Mouse (Mus musculus): ENCODE results near the gene Col6a6.
A peak's percentile ranks its signal among the peaks of the same experiment; 100 is the strongest.
"Not testable (repeated sequence)": the region's sequence is repeated elsewhere in the genome, so short reads cannot be mapped to it uniquely, and the experiment has no call there.

Col6a6 gene

DNA sequence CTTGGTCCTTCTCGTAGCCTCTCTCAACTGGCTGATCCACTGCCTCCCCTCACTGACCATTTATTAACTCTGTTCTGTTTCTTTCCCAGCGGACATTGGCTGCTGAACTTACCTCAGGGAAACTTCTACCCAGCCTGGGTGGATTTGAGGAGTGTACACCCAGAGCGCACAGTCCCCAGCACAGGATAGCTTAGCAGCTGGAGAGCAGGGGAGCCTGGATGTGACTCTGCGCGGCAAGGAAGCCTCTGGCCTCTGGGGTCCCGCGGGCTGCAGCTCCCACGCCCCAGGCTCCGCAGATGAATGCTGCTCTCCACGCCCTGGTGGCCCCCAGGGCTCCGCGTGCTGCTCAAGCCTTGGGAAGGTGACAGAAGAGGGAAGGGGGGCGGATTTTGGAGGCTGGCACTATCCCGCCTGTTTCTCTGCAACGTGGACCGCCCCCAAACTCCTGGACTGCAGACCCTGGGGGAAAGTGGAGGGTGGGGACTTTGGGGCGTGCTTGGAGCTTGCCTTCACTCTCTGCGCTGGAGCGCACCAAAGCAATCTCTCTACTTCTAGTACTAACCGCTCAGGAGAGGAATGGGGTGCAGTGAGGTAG lies at the start of gene Col6a6:
Gene Col6a6, minus strand, starts transcription at position 370 of the 595 bp plus-strand sequence.
- no peak for DNase-seq (ENCODE audit: low spot score)

DNA sequence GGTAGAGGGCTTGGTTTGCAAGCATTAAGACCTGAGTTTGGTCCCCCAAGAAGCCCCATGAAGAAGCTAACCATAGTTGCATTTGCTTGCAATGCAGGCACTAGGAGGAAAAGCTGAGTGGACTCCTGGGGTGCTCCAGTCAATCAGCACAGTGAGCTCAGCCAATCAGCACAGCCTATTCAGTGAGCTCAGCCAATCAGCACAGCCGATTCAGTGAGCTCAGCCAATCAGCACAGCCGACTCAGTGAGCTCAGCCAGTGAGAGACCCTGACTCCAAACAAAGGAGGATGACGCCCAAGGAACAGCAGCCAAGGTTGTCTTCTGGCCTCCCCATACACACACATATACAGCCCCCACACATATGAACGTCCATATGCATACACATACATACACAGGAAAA lies 48.2 kb upstream of the Col6a6 start:
- no peak for DNase-seq (ENCODE audit: low spot score)

DNA sequence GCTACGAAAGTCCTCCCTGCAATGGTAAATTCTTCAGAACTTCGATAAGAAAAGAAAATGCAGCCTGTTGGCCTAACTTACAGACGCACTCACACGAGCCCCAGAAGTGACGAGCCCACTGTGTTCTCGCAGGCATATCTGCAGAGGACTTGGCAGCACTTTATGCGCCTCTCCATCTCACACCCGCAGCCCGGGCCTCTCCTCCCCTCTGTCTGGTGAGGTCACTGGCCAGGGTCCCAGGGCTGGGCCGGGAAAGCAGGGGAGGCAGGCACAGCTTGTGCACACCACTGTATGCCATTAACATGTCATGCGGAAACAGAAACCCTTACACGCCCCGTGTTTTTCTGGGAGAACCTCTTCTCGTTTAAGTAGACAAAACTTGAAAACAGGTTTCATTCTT lies 43.7 kb upstream of the Col6a6 start:
- no peak for DNase-seq (ENCODE audit: low spot score)

DNA sequence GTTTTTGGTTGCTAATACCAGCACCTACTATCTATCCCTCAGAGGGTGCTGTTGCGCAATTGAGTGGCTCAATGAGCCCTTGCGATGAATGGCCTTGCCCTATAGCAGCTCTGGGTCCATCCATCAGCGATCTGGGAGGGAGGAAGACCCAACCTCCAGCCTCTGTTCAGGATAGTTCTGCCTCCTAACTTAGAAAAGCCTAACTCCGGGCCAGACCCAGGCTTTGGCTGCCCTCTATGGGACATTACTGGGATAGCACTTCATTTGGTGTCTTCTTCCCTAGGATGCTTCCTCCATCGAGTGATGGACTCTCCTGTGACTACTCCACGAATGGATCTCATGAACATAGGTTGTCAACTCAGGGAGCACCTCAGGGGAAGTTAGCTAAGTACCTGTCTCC lies 29.8 kb upstream of the Col6a6 start:
- peak; percentile 77 for DNase-seq (ENCODE audit: low spot score)

DNA sequence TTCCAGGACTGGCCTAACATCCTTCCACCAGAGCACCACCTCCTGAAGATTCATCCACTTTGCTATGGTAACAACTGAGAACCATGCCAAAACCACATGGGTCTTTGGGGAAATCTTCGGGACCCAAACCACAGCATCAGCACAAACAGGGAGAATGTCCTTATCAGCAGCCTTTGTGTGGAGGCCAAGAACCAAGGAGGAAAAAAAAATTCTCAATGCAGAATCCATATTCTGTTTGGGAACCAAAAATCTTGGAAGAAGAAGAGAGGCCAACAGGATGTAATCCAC lies 24.8 kb upstream of the Col6a6 start:
- no peak for DNase-seq (ENCODE audit: low spot score)

DNA sequence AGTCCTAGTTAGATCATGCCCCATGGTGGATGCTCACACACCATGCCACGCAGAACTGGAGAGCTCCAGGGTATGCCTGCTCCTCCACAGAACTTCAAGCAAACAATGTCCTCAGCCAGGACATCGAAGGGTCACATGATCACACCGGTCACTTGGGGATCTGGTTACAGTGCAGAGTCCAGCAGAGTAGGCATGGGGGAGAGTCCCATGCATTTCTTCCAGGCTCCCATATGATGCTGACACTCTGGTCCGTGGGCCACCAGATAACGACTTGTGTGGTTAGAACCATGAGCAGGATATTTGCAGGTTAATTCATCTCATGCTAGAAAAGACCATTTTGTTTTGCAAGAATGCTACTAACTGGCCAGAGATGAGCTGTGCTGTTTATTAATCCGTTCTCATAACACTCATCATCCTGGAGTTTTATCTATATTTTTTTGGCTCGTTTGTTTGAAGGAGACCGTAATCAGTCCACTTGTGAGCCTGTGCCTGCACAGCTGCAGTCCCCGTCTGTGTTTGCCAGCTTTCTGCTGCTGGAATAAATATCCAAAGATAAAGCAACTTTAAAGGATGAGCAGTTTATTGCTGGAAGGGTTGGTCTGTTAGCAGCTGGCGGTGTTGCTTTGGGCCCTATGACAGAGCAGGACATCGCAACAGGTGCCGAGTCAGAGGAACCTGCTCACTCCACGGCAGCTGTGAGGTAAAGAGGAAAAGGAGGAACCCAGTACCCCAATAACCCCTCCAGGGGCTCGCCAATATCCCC lies 24.2 kb upstream of the Col6a6 start:
- DNase-seq (ENCODE audit: low spot score), result no peak

DNA sequence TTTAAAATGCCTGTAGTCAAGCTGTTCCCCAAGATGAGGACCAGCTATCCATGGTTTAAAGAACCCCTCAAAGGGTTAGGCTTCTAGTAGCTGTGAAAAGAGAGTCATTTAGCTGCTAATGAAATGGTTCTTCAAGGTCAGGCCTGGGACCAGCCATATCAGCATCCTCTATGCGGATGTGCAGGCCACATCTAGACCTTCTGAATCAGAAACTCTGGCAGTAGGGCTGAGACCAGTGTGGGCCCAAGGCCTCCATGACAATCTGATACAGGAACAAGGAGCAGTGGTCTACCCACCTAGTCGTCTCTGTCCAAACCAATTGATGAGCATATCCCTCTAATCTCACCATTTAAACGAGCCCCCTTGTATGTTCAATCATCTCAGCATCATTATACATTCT lies 23.1 kb upstream of the Col6a6 start:
- no peak for DNase-seq (ENCODE audit: low spot score)

DNA sequence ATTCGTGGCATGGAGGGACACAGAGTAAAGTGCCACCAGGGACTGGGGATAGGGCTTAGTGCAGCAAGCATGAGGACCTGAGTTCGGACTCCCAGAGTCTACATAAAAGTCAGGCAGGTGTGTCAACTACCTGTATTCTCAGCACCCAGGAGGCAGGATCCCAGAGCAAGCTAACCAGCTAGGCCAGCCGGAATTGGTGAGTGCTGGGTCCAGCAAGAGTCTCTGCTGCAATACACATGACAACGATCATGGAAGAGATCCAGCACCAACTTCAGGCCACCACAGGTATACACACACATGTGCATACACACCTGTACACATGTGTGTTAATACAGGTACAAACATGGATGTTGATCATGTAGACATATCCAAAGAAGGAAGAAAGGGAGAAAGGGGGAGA lies 20.4 kb upstream of the Col6a6 start:
- DNase-seq (ENCODE audit: low spot score), result no peak

DNA sequence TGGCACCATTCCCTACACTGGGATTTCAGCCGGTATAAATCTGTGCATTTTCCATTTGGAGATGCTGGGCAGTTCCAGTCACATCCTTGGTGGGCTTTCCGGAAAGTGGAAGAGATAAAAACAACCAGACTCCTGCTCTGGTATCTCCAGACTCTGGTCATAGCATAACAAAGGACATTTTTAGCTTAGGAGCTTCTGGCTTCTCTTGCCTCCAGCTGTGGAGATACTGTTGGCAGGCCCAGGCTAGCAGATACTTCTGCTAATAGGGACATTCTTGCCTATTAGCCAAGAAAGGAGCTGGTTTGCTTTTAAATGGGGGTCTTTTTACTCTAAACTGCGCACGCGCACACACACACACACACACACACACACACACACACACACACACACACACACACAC lies 19.3 kb upstream of the Col6a6 start:
- DNase-seq (ENCODE audit: low spot score), result no peak

DNA sequence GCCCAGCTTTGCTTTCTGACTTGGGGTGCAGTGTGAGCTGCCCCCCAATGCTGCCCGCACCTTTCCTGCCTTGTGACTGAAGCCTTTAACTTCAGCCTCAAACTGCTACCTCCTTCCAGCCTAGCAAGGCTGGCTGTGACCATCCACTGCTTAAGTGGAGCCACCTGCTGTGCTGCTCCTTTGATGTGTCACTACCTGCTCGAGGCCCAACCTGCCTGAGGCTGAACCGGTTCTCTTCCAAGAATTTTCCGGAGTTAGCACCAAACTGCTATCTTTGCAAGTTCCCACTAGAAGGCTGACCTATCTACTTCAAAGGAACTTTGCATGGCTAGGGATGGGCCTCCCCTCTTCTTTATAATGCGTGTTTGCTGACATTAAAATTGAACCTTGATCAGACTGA lies 13.4 kb upstream of the Col6a6 start:
- DNase-seq (ENCODE audit: low spot score), result not testable (repeated sequence)

DNA sequence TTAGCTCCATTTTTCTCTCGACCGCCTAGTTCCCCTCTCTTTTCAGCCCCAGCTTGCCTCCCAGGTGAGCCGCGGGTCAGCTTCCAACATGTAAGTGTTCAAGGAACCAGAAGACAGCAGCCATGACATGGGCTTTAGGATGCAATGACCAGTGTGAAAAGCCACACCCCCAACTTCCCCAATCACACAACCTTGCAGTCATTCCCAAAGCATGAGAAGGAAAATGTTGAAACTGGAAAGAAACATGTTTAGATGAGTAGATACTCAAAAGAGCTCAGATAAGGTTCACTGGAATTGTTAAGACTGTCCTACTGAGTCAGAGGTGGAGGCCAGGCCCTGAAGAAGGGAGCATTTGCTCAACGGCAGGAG lies 11.2 kb upstream of the Col6a6 start:
- no peak for DNase-seq (ENCODE audit: low spot score)

DNA sequence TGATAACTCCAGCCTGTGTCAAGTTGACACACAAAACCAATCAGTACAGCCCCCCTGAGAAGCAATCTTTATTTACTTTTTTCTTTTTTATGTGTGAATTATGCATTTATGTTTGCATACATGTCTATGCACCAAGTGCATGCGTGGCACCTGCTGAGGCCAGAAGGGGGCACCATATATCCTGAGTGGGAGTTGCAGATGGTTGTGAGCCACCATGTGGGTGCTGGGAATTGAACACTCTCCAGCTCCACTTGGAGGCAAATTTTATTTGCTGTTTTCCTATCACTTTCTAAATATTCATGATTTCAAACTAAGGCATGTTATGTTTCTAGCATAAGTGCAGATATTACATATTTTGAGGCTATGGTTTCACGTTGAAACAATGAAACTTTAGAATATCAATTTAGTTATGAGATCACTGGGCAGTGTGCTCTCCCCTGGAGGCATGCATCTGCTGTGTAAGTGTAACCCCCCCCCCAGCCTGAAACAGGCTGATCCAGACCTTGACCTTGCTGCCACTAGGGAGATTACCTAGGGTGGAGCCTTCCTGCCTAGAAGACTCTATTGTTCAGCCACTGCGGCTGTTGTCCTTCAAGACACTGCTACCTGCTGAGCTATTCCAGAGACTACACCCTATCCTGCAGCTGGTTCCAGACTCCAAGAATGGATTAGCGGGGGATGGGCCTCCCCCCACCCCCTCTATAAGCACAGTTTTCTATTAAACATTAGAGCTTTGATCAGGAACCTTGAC lies 10.6 kb upstream of the Col6a6 start:
- DNase-seq (ENCODE audit: low spot score), result no peak

DNA sequence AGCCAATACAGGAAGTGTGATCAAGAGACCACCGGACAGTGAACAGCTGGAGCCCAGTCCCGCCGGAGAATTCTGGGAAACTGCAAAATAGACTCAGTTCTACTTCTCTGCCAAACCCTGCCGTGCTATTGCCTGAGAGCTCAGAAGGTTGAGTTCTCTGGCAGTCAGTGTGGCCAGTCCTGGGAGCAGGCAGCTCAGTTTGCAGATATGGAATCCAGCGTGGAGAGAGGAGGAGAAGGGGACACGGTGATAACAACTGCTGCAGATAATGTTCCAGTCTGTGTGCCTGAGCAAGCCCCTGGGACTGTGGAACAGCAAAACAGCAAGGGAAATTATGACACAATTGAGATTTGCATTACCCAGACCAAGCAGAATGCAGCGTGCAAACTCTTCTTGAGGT lies 7.6 kb upstream of the Col6a6 start:
- DNase-seq (ENCODE audit: low spot score), result no peak

DNA sequence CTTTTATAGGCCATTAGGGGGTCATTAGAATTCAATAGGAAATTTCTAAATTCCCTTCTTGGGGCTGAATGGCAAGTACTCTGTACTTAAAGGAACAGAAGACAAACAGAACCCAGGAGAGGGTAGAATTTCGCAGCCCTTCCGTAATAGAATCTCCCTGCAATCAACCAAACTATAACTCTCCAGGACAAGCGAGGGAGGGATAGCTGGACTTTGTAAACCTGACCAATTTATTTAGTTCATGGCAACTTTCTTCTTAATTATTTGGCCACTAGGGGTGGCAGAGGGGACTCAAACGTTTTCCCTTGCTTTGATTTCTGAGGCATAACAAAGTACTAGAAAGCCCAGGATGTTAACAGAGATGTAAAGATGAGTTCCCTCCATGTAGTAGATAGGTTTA lies 6.8 kb upstream of the Col6a6 start:
- no peak for DNase-seq (ENCODE audit: low spot score)

DNA sequence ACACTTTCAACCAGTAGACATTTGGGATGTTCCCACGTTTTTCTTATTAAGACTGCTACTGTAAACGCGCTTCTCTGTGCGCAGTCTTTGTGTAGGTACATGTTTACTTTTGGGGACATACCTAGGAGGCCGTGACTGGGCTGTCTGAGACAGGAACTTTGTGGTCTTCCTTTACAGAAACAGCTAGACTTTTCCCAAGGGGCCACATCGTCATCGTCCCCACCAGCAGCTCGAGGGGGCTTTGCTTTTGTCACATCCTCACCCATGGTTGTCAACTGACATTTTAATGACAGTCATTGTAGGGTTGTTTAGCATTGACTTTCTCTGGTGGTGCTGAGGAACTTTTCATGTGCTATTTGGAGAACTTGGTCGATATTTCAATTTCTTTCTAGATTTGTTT lies 3.3 kb upstream of the Col6a6 start:
- no peak for DNase-seq (ENCODE audit: low spot score)

DNA sequence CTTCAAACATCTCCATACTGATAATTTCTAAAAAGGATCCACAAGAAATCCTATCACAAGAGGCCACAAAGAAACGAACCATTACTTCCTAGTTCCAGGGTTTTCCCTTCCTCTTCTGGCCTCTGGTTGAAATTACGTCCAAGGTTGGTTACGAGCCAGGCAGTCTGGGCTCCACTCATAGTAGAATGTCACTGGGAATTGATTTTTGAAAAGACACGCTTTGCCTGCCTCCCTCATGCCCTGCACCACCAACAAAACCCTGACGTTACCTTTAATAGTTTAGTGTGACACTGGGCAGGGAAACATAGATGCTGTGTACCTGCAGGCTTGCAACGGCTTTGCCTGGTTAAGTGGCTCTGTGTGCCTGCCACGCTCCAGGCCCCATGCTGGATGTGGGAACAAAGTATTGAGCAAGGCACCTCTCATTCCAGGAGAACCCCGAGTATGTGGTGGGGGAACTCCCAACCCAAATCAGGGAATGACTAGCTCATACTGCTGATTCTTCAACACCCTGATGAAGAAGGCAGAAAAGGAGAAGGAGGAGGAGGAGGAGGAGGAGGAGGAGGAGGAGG lies 798 bp downstream of the Col6a6 start:
- no peak for DNase-seq (ENCODE audit: low spot score)

DNA sequence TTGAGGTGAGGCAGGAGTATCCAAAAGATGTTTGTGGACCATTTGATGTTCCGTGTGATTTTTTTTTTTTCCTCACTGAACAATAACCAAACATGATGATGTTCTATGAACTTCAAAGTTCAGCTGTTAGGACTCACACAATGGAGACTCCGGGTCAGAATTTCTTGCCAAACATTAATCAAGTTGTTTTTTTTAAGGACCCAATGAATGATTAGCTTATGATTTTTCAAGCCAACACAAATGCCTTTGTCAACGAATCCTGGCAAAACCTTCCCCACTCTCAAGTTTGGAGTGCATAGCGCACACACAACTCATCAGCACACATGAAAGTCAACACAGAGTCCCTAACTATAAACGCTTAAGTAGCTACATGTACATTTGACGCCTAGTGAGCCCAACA lies 7.2 kb downstream of the Col6a6 start:
- no peak for DNase-seq (ENCODE audit: low spot score)

DNA sequence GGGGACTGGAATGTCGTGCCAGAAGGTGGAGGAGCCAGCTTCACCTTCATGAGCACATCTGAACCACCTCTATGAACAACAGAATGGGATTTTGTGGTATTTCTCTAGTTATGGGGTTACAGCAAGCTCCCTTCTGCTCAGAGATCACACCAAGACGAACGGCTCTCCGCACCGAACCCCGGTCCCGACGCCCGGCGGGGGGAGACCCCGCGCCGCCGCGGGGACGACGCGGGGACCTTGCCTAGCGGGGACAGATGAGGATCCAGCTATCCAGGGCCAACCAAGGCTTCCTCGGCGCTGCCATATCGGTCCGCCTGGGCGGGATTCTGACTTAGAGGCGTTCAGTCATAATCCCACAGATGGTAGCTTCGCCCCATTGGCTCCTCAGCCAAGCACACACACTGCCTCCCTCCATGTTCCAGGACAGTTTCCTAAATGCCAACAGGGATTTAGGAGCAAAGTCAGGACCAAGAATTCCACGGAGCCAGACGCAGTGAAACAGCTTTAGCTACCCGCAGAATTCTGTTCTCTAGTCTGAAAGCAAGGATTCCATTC lies 8.7 kb downstream of the Col6a6 start:
- DNase-seq (ENCODE audit: low spot score), result no peak

DNA sequence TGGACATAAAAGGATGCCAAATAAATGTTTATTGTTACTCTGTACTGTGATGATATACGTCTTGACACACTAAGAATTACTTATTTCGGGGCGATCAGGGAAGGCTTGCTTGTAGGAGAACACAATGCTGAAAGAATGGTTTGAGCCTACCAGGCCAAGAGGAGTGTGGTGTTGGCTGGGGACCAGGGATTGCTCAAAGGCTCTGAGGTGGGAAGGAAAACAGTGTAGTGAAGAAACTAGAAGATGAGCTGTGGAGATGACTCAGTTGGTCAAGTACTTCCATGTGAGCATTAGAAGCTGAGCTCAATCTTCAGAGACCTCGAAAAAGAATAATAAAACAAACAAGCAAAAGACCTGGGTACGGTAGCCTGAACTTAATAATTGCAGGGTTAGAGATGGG lies 13.5 kb downstream of the Col6a6 start:
- no peak for DNase-seq (ENCODE audit: low spot score)

DNA sequence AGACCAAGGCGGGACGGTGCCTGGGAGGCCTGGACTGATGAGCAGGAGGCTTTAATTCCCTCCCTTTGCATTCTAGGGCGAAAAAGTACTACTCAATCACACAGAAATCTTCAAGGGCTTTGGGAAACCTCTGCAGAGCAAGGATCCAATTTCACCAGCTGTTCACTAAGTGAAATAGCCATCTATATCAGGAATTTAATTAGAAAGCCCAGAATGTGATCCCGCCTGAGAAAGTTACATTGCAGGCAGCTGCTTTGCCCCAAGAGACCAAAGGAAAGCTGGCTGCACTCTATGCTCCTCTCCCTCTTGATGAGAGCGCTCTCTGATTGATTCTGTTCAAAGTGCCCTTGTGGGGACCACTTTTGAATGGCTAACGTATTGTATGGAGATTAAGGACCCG lies 16.5 kb downstream of the Col6a6 start:
- DNase-seq (ENCODE audit: low spot score), result no peak

DNA sequence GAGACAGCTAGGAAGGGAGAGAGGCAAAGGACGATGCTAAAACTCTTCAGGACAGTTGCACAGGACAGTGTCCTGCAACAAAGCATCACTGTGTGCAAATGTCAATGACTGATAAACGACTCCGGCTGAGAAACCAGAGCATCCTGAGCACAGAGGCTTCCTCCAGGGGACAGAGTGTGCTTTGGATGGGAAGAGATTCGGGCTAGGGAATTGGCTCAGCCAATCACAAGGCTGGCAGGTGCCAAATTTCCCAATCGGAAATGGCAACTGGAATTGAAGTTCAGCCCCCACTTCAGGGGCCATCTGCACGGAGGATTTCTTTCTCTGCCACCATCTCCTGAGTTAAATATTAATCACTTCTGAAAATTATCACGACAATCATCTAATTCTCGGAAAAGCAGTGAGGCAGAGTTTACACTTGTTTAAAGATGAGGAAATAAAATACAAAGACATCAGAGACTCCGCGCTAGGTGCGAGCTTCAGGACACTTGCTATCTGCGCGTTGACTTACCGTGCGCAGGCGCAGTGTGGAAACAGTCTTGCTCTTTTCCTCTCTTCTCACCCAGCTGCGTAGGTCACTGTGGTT lies 18.9 kb downstream of the Col6a6 start:
- DNase-seq (ENCODE audit: low spot score), result no peak

DNA sequence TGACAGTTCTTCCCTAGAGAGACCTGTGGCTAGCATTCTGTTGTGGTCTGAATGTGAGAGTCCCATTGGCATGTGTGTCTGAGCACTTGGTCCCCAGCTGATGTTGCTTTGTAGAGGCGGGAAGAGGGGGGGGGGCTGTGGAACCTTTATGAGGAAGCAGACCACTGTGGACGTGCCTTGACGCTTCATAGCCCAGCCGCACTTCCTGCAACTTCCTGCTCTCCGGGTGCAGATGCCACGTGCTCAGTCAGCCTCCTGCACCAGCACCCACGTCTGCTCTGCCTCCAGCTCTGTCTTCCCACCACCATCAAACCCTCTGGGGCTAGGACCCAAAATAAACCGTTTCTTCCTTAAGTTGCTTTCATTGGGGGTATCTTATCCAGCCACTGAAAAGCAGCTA lies 24.5 kb downstream of the Col6a6 start:
- DNase-seq (ENCODE audit: low spot score), result no peak

DNA sequence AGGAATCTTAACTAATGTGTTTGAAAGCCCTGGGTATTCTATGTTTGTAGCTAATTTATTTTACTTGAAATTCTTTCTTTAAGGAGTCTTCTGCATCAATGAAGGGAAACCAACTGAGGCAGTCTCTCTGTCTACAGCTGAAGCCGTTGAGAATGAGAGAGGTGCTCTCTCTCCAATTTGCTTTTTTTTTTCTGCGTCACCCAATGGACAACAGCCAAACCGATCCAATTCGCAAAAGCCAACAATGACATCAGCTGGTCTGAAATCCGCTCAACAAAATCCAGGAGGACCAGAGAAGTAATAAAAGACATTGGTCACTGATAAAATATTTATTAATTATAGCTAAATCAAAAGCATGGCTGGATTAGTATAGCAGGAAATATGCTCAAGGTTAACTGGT lies 26.5 kb downstream of the Col6a6 start:
- no peak for DNase-seq (ENCODE audit: low spot score)
